Mouse (Mus musculus) left cerebral cortex, adult 11 months (tissue): ENCODE results near the gene Cwc25.
"Not testable (repeated sequence)": the region's sequence is repeated elsewhere in the genome, so short reads cannot be mapped to it uniquely, and the experiment has no call there.

Experiments
- DNase-seq: peaks from one replicate; pipeline ENCODE4 v3.0.0; 2022; ENCODE audit warnings: low spot score

The Cwc25 gene

GRCm38 (mm10) chr11:97723709-97724108 is 42.6 kb downstream of the Cwc25 start:
- DNase-seq, result no peak

- no peak for DNase-seq
Measured at GRCm38 (mm10) chr11:97721338-97721737, 45.0 kb downstream of the Cwc25 start.

GRCm38 (mm10) chr11:97719041-97719440 is 47.3 kb downstream of the Cwc25 start:
- no peak for DNase-seq

GRCm38 (mm10) chr11:97718281-97718860 is 48.0 kb downstream of the Cwc25 start:
- no peak for DNase-seq

GRCm38 (mm10) chr11:97717369-97718280 is 48.7 kb downstream of the Cwc25 start:
- no peak for DNase-seq

GRCm38 (mm10) chr11:97716021-97716420 is 50.3 kb downstream of the Cwc25 start:
- DNase-seq, result no peak

GRCm38 (mm10) chr11:97714784-97715760 is 51.3 kb downstream of the Cwc25 start:
- DNase-seq, result no peak

- no peak for DNase-seq
Measured at GRCm38 (mm10) chr11:97714356-97714755, 52.0 kb downstream of the Cwc25 start.

- DNase-seq, result no peak
Measured at GRCm38 (mm10) chr11:97713896-97714295, 52.5 kb downstream of the Cwc25 start.

GRCm38 (mm10) chr11:97712286-97712685 is 54.1 kb downstream of the Cwc25 start:
- DNase-seq, result no peak

- DNase-seq, result no peak
Measured at GRCm38 (mm10) chr11:97711200-97711900, 55.0 kb downstream of the Cwc25 start.

GRCm38 (mm10) chr11:97710067-97710466 is 56.3 kb downstream of the Cwc25 start:
- not testable (repeated sequence) for DNase-seq

GRCm38 (mm10) chr11:97703039-97703826 is 63.1 kb downstream of the Cwc25 start, which contains the start of gene Psmb3:
Gene Psmb3 (plus strand): TSS chr11:97703399.
- peak; percentile 100 for DNase-seq

- DNase-seq, result no peak
Measured at GRCm38 (mm10) chr11:97702393-97702745, 64.0 kb downstream of the Cwc25 start.

GRCm38 (mm10) chr11:97701581-97702392 is 64.6 kb downstream of the Cwc25 start:
- DNase-seq, result no peak

GRCm38 (mm10) chr11:97700746-97701580 is 65.4 kb downstream of the Cwc25 start:
- DNase-seq, result no peak

- no peak for DNase-seq
Measured at GRCm38 (mm10) chr11:97700003-97700745, 66.2 kb downstream of the Cwc25 start, which contains the start of gene Pcgf2. Gene Pcgf2 (minus strand): TSS chr11:97700497.

- peak; percentile 86 for DNase-seq
Measured at GRCm38 (mm10) chr11:97699626-97700002, 66.7 kb downstream of the Cwc25 start.
